Mouse (Mus musculus) kidney, postnatal 0 days (tissue): ENCODE measurements around the gene Tra2a. TPM values are rescaled to one million over a fixed set of nuclear protein-coding genes. Genes with fewer than 3 reads are reported as not detected.
A peak's percentile ranks its signal among the peaks of the same experiment; 100 is the strongest.

Source experiments
- ATAC-seq: fragments of 200-750 bp; cut with Nextera tagmentation; replicated peaks from 2 replicates; pipeline ENCODE4 v1.8.0; 2017; ENCODE audit warnings: low read depth, moderate number of reproducible peaks, moderate TSS enrichment, moderate library complexity; ENCODE audit not compliant: low FRiP score
- DNase-seq: peaks from one replicate; pipeline ENCODE4 v3.0.0-alpha.2; 2016; ENCODE audit warnings: low spot score
- H3K27ac ChIP-seq: fragments of 300-500 bp; sonication (generic); 2 replicates; pipeline ENCODE4 v1.5.1; 2014; ENCODE audit warnings: mild to moderate bottlenecking
- H3K27me3 ChIP-seq: fragments of 300-500 bp; sonication (generic); 2 replicates; pipeline ENCODE4 v1.6.1; 2014; ENCODE audit warnings: low read length, mixed read lengths; ENCODE audit not compliant: insufficient read depth
- H3K36me3 ChIP-seq: fragments of 300-500 bp; sonication (generic); 2 replicates; pipeline ENCODE4 v1.6.1; 2014; ENCODE audit warnings: low read length, mixed read lengths; ENCODE audit not compliant: insufficient read depth
- H3K4me1 ChIP-seq: fragments of 300-500 bp; sonication (generic); replicated peaks from 2 replicates; pipeline ENCODE4 v1.6.1; 2014; ENCODE audit warnings: antibody characterized with exemption, low read length, mixed read lengths; ENCODE audit not compliant: insufficient read depth
- H3K4me2 ChIP-seq: fragments of 300-500 bp; sonication (generic); 2 replicates; pipeline ENCODE4 v1.6.1; 2014; ENCODE audit warnings: mild to moderate bottlenecking, low read length, moderate library complexity, mixed read lengths
- H3K4me3 ChIP-seq: fragments of 300-500 bp; sonication (generic); replicated peaks from 2 replicates; pipeline ENCODE4 v1.5.1; 2014; ENCODE audit warnings: low read depth, low read length
- H3K9ac ChIP-seq: fragments of 300-500 bp; sonication (generic); 2 replicates; pipeline ENCODE4 v1.6.1; 2014; ENCODE audit warnings: low read depth, low read length
- H3K9me3 ChIP-seq: fragments of 300-500 bp; sonication (generic); replicated peaks from 2 replicates; pipeline ENCODE4 v1.6.1; 2016; ENCODE audit warnings: low read length, inconsistent platforms, mixed read lengths
- CTCF ChIP-seq: IDR thresholded peaks from 2 replicates; pipeline ENCODE4 v1.5.1; 2016; ENCODE audit warnings: antibody characterized with exemption, low read depth, mild to moderate bottlenecking, moderate library complexity
- WGBS: fragments of 180-500 bp; shearing (Covaris S2); extraction: QIAGEN DNeasy Blood & Tissue Kit; methylation state at CpG from one replicate; pipeline ENCODE4 v1.1.7; 2014; 5-methylcytosine and 5-hydroxymethylcytosine counted together
- polyA plus RNA-seq: library from polyadenylated mRNA; unstranded; fragments of >200 nt; fragmentation: Nextera tagmentation; extraction: Ambion mirVana; gene quantifications from 2 replicates; pipeline ENCODE4 v1.2.1, GENCODE M21; 2015

Gene Tra2a
- polyA plus RNA-seq, 1 experiment from 2014 or later: 60.9 TPM

- Histone ChIP-seq H3K4me3 (peak overlapping the region; percentile 82), H3K9me3 (no peaks in the 10 kb centered on the region), H3K27me3 (no peaks in the 10 kb centered on the region), H3K27ac (peak overlapping the region; percentile 97), H3K4me2 (peak overlapping the region; percentile 69), H3K4me1 (peaks cover 11% of the 10 kb centered on the region), H3K36me3 (no peaks in the 10 kb centered on the region), H3K9ac (peak overlapping the region; percentile 90)
- DNase-seq (peak; percentile 72), ATAC-seq (peak; percentile 69)
- WGBS: under 1% methylated on average over 65 of the region's 71 CpGs
- TF ChIP-seq CTCF: no peak
These were observed 569 bp downstream of the Tra2a start for GRCm38 (mm10) chr6:49263081-49263846.

GRCm38 (mm10) chr6:49262421-49262820, 1.4 kb downstream of the Tra2a start:
- DNase-seq (peak; percentile 45), ATAC-seq (no peak)
- no peaks in the 10 kb centered on the region for H3K36me3 ChIP-seq
- under 1% methylated on average over 9 of the region's 9 CpGs for WGBS
- no peak for TF ChIP-seq CTCF
- H3K9ac ChIP-seq: peak overlapping the region; percentile 90; the same call in 1 of the 2 replicates
- H3K27me3 ChIP-seq: no peaks in the 10 kb centered on the region
- peak overlapping the region; percentile 82 for H3K4me3 ChIP-seq
- peaks cover 11% of the 10 kb centered on the region for H3K4me1 ChIP-seq
- no peak overlapping the region for H3K27ac ChIP-seq
- H3K9me3 ChIP-seq: no peaks in the 10 kb centered on the region
- peak overlapping the region; percentile 69 for H3K4me2 ChIP-seq

- Histone ChIP-seq H3K9ac (no peak overlapping the region), H3K4me2 (no peak overlapping the region), H3K9me3 (no peaks in the 10 kb centered on the region), H3K4me3 (no peak overlapping the region), H3K36me3 (no peaks in the 10 kb centered on the region), H3K27me3 (no peaks in the 10 kb centered on the region), H3K4me1 (peaks cover 11% of the 10 kb centered on the region), H3K27ac (no peak overlapping the region)
- 18% methylated on average over 5 of the region's 5 CpGs for WGBS
- no peak for TF ChIP-seq CTCF
- DNase-seq (no peak), ATAC-seq (no peak)
These were observed 4.1 kb downstream of the Tra2a start for GRCm38 (mm10) chr6:49259711-49260110.

- H3K4me3 ChIP-seq: no peak overlapping the region
- WGBS: 90% methylated on average over 2 of the region's 2 CpGs
- H3K4me1 ChIP-seq: peaks cover 11% of the 10 kb centered on the region
- H3K9me3 ChIP-seq: no peaks in the 10 kb centered on the region
- no peak overlapping the region for H3K4me2 ChIP-seq
- no peaks in the 10 kb centered on the region for H3K36me3 ChIP-seq
- ATAC-seq (no peak), DNase-seq (no peak)
- H3K9ac ChIP-seq: no peak overlapping the region
- H3K27me3 ChIP-seq: no peaks in the 10 kb centered on the region
- TF ChIP-seq CTCF: no peak
- H3K27ac ChIP-seq: no peak overlapping the region
These were observed 6.0 kb downstream of the Tra2a start for GRCm38 (mm10) chr6:49257880-49258279.

- peaks cover 26% of the 10 kb centered on the region; the same call in 1 of the 2 replicates for H3K36me3 ChIP-seq
- no peaks in the 10 kb centered on the region for H3K4me1 ChIP-seq
- DNase-seq: no peak
- no peaks in the 10 kb centered on the region for H3K27me3 ChIP-seq
- H3K9me3 ChIP-seq: no peaks in the 10 kb centered on the region
- H3K9ac ChIP-seq: no peak overlapping the region
- no peak overlapping the region for H3K4me2 ChIP-seq
- WGBS: 92% methylated on average over 8 of the region's 8 CpGs
- no peak overlapping the region for H3K4me3 ChIP-seq
- no peak overlapping the region for H3K27ac ChIP-seq
- no peak for TF ChIP-seq CTCF
- ATAC-seq: no peak
These were observed 11.6 kb downstream of the Tra2a start for GRCm38 (mm10) chr6:49252207-49252606.

- H3K4me3 ChIP-seq: no peak overlapping the region
- peak; percentile 38; the same call in 1 of the 2 replicates for TF ChIP-seq CTCF
- ATAC-seq: no peak
- no peaks in the 10 kb centered on the region for H3K27me3 ChIP-seq
- H3K9ac ChIP-seq: no peak overlapping the region
- peaks cover 32% of the 10 kb centered on the region; the same call in 1 of the 2 replicates for H3K36me3 ChIP-seq
- WGBS: 98% methylated on average over 2 of the region's 2 CpGs
- no peak for DNase-seq
- H3K4me2 ChIP-seq: no peak overlapping the region
- no peaks in the 10 kb centered on the region for H3K4me1 ChIP-seq
- no peaks in the 10 kb centered on the region for H3K9me3 ChIP-seq
- no peak overlapping the region for H3K27ac ChIP-seq
These were observed 12.6 kb downstream of the Tra2a start for GRCm38 (mm10) chr6:49251199-49251598.

- H3K4me3 ChIP-seq: no peak overlapping the region
- peaks cover 54% of the 10 kb centered on the region for H3K36me3 ChIP-seq
- peak; percentile 80 for DNase-seq
- TF ChIP-seq CTCF: peak; percentile 72
- no peaks in the 10 kb centered on the region for H3K4me1 ChIP-seq
- H3K9me3 ChIP-seq: no peaks in the 10 kb centered on the region
- WGBS: 62% methylated on average over 2 of the region's 2 CpGs
- ATAC-seq: no peak
- no peak overlapping the region for H3K4me2 ChIP-seq
- H3K9ac ChIP-seq: no peak overlapping the region
- H3K27me3 ChIP-seq: no peaks in the 10 kb centered on the region
- no peak overlapping the region for H3K27ac ChIP-seq
These were observed 16.6 kb downstream of the Tra2a start for GRCm38 (mm10) chr6:49247246-49247645.
